Mouse (Mus musculus) limb, embryonic 11.5 days (tissue): ENCODE results near the gene Tuba1c. TPM values are rescaled to one million over a fixed set of nuclear protein-coding genes. Genes with fewer than 3 reads are reported as not detected.

Experiments used
- ATAC-seq: fragments of 200-750 bp; cut with Nextera tagmentation; 2 replicates; pipeline ENCODE4 v1.8.0; 2017; ENCODE audit warnings: low read depth; ENCODE audit not compliant: insufficient number of reproducible peaks, low FRiP score, low TSS enrichment
- DNase-seq: peaks from one replicate; pipeline ENCODE4 v3.0.0-alpha.2; 2015; ENCODE audit warnings: low spot score
- H3K27ac ChIP-seq: fragments of 300-500 bp; sonication (generic); replicated peaks from 2 replicates; pipeline ENCODE4 v1.5.1; 2014; ENCODE audit warnings: low read depth, mild to moderate bottlenecking, low read length
- H3K27me3 ChIP-seq: fragments of 300-500 bp; sonication (generic); 2 replicates; pipeline ENCODE4 v1.6.1; 2014; ENCODE audit warnings: mild to moderate bottlenecking, low read length, mixed read lengths; ENCODE audit not compliant: control insufficient read depth, insufficient read depth
- H3K36me3 ChIP-seq: fragments of 300-500 bp; sonication (generic); 2 replicates; pipeline ENCODE4 v1.6.1; 2014; ENCODE audit warnings: mild to moderate bottlenecking, low read length, moderate library complexity, mixed read lengths; ENCODE audit not compliant: control insufficient read depth, insufficient read depth
- H3K4me1 ChIP-seq: fragments of 300-500 bp; sonication (generic); 2 replicates; pipeline ENCODE4 v1.6.1; 2014; ENCODE audit warnings: low read length, mixed read lengths; ENCODE audit not compliant: control insufficient read depth, insufficient read depth
- H3K4me2 ChIP-seq: fragments of 300-500 bp; sonication (generic); 2 replicates; pipeline ENCODE4 v1.6.1; 2014; ENCODE audit warnings: low read depth, mild to moderate bottlenecking, moderate library complexity; ENCODE audit not compliant: severe bottlenecking
- H3K4me3 ChIP-seq: fragments of 300-500 bp; sonication (generic); 2 replicates; pipeline ENCODE4 v1.5.1; 2014; ENCODE audit warnings: low read depth, low read length
- H3K9ac ChIP-seq: fragments of 300-500 bp; sonication (generic); 2 replicates; pipeline ENCODE4 v1.6.1; 2014; ENCODE audit warnings: mild to moderate bottlenecking, low read length
- H3K9me3 ChIP-seq: fragments of 300-500 bp; sonication (generic); 2 replicates; pipeline ENCODE4 v1.6.1; 2016; ENCODE audit warnings: low read length; ENCODE audit not compliant: control insufficient read depth
- WGBS: fragments of 180-500 bp; shearing (Covaris S2); extraction: QIAGEN DNeasy Blood & Tissue Kit; methylation state at CpG from one replicate; pipeline ENCODE4 v1.1.7; 2014; 5-methylcytosine and 5-hydroxymethylcytosine counted together
- polyA plus RNA-seq: library from polyadenylated mRNA; unstranded; fragments of >200 nt; fragmentation: Nextera tagmentation; extraction: Ambion mirVana; gene quantifications from 2 replicates; pipeline ENCODE4 v1.2.1, GENCODE M21; 2014

Gene Tuba1c
- polyA plus RNA-seq, 1 experiment from 2014 or later = 157 TPM

- 95% methylated on average over 5 of the region's 5 CpGs for WGBS
- DNase-seq (no peak), ATAC-seq (no peak)
- no peak overlapping the region for H3K9ac ChIP-seq
- H3K36me3 ChIP-seq = no peaks in the 10 kb centered on the region
- no peaks in the 10 kb centered on the region for H3K9me3 ChIP-seq
- no peak overlapping the region for H3K4me3 ChIP-seq
- H3K27ac ChIP-seq = no peak overlapping the region
- peaks cover 4% of the 10 kb centered on the region; the same call in 1 of the 2 replicates for H3K4me1 ChIP-seq
- H3K27me3 ChIP-seq = no peaks in the 10 kb centered on the region
- H3K4me2 ChIP-seq = no peak overlapping the region
These were observed 26.1 kb upstream of the Tuba1c start for GRCm38 (mm10) chr15:99003600-99003999.

DNA sequence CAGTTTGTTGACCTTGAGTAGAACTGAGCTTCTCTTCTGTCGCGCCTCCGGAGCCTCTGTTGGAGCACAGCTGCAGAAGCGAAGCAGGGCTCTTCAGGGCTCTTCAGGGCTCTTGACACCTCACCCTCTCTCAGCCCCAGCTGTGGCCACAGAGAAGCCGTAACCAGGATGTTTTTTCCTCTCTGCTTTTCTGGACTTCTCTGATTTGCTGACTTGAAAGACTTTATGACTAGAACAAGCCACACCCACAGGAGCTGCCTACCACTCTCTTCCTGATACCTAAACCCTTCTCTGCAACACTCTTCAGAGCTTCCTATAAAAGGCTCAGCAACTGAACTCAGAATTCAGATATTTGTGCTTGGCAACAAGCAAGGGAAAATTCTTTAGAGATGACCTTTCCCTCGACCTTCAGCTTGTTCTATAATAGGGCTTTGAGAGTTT is 20.9 kb upstream of the Tuba1c start:
- DNase-seq = no peak
- Histone ChIP-seq H3K4me1 (no peaks in the 10 kb centered on the region), H3K4me2 (no peak overlapping the region), H3K4me3 (no peak overlapping the region), H3K27me3 (no peaks in the 10 kb centered on the region), H3K27ac (no peak overlapping the region), H3K9me3 (no peaks in the 10 kb centered on the region), H3K9ac (no peak overlapping the region), H3K36me3 (no peaks in the 10 kb centered on the region)
- no peak for ATAC-seq
- 68% methylated on average over 6 of the region's 6 CpGs for WGBS

DNA sequence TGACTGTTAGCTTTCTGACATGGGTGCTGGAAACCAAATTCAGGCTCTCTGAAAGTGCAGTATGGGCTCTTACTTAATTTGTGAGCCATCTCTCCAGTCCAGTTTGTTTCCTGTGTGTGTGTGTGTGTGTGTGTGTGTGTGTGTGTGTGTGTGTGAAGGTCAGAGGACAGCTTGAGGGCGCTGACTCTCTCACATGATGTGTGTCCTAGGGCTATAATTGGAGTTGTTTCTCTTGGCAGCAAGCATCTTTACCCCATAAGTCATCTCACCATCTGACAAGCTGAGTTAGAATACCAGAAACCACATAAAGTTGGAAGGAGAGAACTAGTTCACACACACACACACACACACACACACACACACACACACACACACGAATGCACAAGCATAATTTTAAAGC is 18.8 kb upstream of the Tuba1c start:
- H3K4me3 ChIP-seq = no peak overlapping the region
- no peak overlapping the region for H3K27ac ChIP-seq
- 94% methylated on average over 2 of the region's 2 CpGs for WGBS
- ATAC-seq = no peak
- no peak overlapping the region for H3K4me2 ChIP-seq
- no peaks in the 10 kb centered on the region for H3K27me3 ChIP-seq
- no peak overlapping the region for H3K9ac ChIP-seq
- no peak for DNase-seq
- H3K36me3 ChIP-seq = no peaks in the 10 kb centered on the region
- H3K4me1 ChIP-seq = no peaks in the 10 kb centered on the region
- H3K9me3 ChIP-seq = no peaks in the 10 kb centered on the region

DNA sequence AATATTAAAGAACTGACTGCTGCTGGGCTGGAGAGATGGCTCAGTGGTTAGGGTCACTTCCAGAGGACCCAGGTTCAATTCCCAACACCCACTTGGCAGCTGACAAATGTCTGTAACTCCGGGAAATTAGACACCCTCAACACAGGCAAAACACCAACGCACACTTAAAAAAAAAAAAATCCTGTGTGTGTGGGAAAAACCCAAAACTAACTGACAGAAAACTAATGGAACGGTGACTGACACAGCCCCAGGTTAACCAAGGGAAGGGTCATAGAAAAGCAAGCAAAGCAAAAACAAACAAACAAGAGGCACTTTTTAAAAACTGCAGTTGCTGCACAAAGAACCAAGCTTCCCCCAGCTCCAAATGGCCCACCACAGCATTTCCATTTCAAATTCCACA is 17.7 kb upstream of the Tuba1c start:
- no peak for ATAC-seq
- Histone ChIP-seq H3K4me1 (no peaks in the 10 kb centered on the region), H3K9me3 (no peaks in the 10 kb centered on the region), H3K36me3 (no peaks in the 10 kb centered on the region), H3K4me2 (no peak overlapping the region), H3K4me3 (no peak overlapping the region), H3K27me3 (no peaks in the 10 kb centered on the region), H3K27ac (no peak overlapping the region), H3K9ac (no peak overlapping the region)
- 77% methylated on average over 3 of the region's 3 CpGs for WGBS
- DNase-seq = no peak

DNA sequence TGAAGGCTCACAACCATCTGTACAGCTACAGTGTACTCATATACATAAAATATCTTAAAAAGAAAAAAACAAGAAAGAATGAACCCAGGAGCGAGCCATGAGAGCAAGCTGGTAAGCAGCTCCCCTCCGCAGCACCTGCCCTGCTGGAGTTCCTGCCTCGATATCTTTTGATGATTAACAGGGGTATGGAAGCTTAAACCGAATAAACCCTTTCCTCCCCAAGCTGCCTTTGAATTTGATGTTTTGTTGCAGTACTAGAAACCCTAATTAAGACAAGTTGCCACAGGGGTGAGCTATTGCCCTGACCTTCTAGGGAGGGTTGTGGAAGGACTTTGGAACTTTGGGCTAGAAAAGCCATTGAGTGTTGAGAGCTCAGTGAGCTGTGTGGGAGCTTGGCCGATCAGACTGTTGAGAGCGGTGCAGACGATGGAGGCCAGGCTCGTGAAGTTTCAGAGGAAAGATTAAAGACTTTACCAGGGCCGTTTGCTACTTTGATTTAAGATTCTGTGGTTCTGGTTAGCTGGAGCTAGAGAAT is 15.1 kb upstream of the Tuba1c start:
- Histone ChIP-seq H3K27me3 (no peaks in the 10 kb centered on the region), H3K9me3 (no peaks in the 10 kb centered on the region), H3K4me1 (0 out of 2 replicates have a peak, but pooled peaks cover 4% of the 10 kb centered on the region), H3K36me3 (no peaks in the 10 kb centered on the region), H3K4me2 (no peak overlapping the region), H3K27ac (no peak overlapping the region), H3K4me3 (no peak overlapping the region), H3K9ac (no peak overlapping the region)
- WGBS = 50% methylated on average over 9 of the region's 9 CpGs
- ATAC-seq = no peak
- DNase-seq = no peak

DNA sequence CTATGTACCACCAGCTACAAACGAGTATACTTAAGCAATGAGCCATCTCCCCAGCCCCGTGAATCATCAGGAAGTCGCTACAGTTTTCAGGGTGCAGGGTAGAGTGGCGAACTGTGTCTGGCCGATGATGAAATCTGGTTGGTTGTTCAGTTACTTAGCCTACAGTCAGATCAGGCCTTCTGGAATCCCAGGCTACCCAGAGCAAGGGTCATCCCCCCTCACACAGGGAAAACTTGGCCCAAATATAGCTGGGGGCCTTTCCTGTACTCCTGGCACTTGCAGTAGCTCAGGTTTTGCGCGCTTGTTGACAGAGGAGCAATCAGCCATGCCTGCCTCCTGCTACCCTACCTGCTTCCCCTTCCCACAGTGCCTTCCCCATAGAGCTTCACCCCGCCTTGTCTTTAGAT is 12.3 kb upstream of the Tuba1c start:
- no peak overlapping the region for H3K9ac ChIP-seq
- no peak overlapping the region for H3K4me3 ChIP-seq
- no peaks in the 10 kb centered on the region for H3K9me3 ChIP-seq
- H3K36me3 ChIP-seq = no peaks in the 10 kb centered on the region
- H3K27me3 ChIP-seq = no peaks in the 10 kb centered on the region
- no peak overlapping the region for H3K4me2 ChIP-seq
- DNase-seq (no peak), ATAC-seq (no peak)
- 80% methylated on average over 8 of the region's 8 CpGs for WGBS
- H3K4me1 ChIP-seq = 0 out of 2 replicates have a peak, but pooled peaks cover 4% of the 10 kb centered on the region
- H3K27ac ChIP-seq = peak overlapping the region; percentile 66

GRCm38 (mm10) chr15:99017986-99018385 is 11.7 kb upstream of the Tuba1c start:
- H3K4me2 ChIP-seq = no peak overlapping the region
- no peaks in the 10 kb centered on the region for H3K9me3 ChIP-seq
- ATAC-seq (no peak), DNase-seq (no peak)
- H3K36me3 ChIP-seq = no peaks in the 10 kb centered on the region
- no peak overlapping the region for H3K9ac ChIP-seq
- H3K27ac ChIP-seq = peak overlapping the region; percentile 66
- H3K27me3 ChIP-seq = no peaks in the 10 kb centered on the region
- H3K4me3 ChIP-seq = no peak overlapping the region
- 0 out of 2 replicates have a peak, but pooled peaks cover 4% of the 10 kb centered on the region for H3K4me1 ChIP-seq
- WGBS = 64% methylated on average over 9 of the region's 9 CpGs

- Histone ChIP-seq H3K9me3 (no peaks in the 10 kb centered on the region), H3K9ac (no peak overlapping the region), H3K4me1 (0 out of 2 replicates have a peak, but pooled peaks cover 4% of the 10 kb centered on the region), H3K27ac (no peak overlapping the region), H3K4me3 (no peak overlapping the region), H3K4me2 (no peak overlapping the region), H3K36me3 (no peaks in the 10 kb centered on the region), H3K27me3 (no peaks in the 10 kb centered on the region)
- DNase-seq (no peak), ATAC-seq (no peak)
- 77% methylated on average over 4 of the region's 4 CpGs for WGBS
These were observed 11.1 kb upstream of the Tuba1c start for GRCm38 (mm10) chr15:99018630-99019029.

DNA sequence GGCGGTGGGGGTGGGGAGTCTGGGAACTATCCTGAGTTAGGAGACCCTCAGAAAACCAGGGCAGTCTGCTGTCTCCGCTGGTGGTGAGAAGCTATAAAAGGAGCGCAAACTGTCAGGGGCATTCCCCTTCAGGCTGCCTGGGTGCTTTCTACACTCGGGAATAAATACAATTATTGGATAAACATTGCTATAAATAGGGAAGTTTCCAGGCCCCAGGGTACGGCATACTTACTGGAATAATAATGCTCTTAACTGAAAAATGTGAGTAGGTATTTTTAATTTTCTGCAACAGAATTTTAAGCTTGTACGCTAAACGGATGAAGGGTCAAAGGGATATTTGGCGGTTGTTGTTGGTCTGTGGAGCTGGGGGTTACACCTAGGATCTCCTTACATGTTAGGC is 10.3 kb upstream of the Tuba1c start:
- no peak overlapping the region for H3K4me3 ChIP-seq
- no peaks in the 10 kb centered on the region for H3K36me3 ChIP-seq
- DNase-seq (no peak), ATAC-seq (no peak)
- no peak overlapping the region for H3K27ac ChIP-seq
- no peak overlapping the region for H3K9ac ChIP-seq
- H3K9me3 ChIP-seq = no peaks in the 10 kb centered on the region
- 0 out of 2 replicates have a peak, but pooled peaks cover 4% of the 10 kb centered on the region for H3K4me1 ChIP-seq
- H3K27me3 ChIP-seq = no peaks in the 10 kb centered on the region
- WGBS = 53% methylated on average over 8 of the region's 8 CpGs
- no peak overlapping the region for H3K4me2 ChIP-seq
